Mouse (Mus musculus) ovary, postnatal 14 days (tissue): Measurements from ENCODE around the gene Apopt1.

ENCODE experiments used
- DNase-seq: peaks from one replicate; pipeline ENCODE4 v3.0.0; 2022; ENCODE audit warnings: low spot score

Gene Apopt1

GRCm38 (mm10) chr12:111680661-111681060 is 32.4 kb upstream of the Apopt1 start:
- DNase-seq = no peak

- no peak for DNase-seq
Observed at GRCm38 (mm10) chr12:111681305-111681704, 31.8 kb upstream of the Apopt1 start.

- no peak for DNase-seq
Observed at GRCm38 (mm10) chr12:111682003-111682402, 31.1 kb upstream of the Apopt1 start.

GRCm38 (mm10) chr12:111682806-111683205 is 30.3 kb upstream of the Apopt1 start:
- DNase-seq = no peak

GRCm38 (mm10) chr12:111686390-111686789 is 26.7 kb upstream of the Apopt1 start:
- DNase-seq = no peak

GRCm38 (mm10) chr12:111687350-111688068 is 25.6 kb upstream of the Apopt1 start:
- DNase-seq = peak; percentile 64

- DNase-seq = no peak
Observed at GRCm38 (mm10) chr12:111688069-111688428, 25.0 kb upstream of the Apopt1 start.

- no peak for DNase-seq
Observed at GRCm38 (mm10) chr12:111689426-111689825, 23.6 kb upstream of the Apopt1 start.

GRCm38 (mm10) chr12:111691346-111691872 is 21.7 kb upstream of the Apopt1 start:
- DNase-seq = no peak

- no peak for DNase-seq
Observed at GRCm38 (mm10) chr12:111692899-111693298, 20.2 kb upstream of the Apopt1 start.

- DNase-seq = no peak
Observed at GRCm38 (mm10) chr12:111693341-111694270, 19.5 kb upstream of the Apopt1 start.

- DNase-seq = no peak
Observed at GRCm38 (mm10) chr12:111694271-111694781, 18.7 kb upstream of the Apopt1 start.

GRCm38 (mm10) chr12:111694880-111695804 is 17.9 kb upstream of the Apopt1 start:
- DNase-seq = no peak

GRCm38 (mm10) chr12:111696239-111696638 is 16.8 kb upstream of the Apopt1 start:
- DNase-seq = peak; percentile 68

GRCm38 (mm10) chr12:111697708-111698107 is 15.4 kb upstream of the Apopt1 start:
- no peak for DNase-seq

- no peak for DNase-seq
Observed at GRCm38 (mm10) chr12:111698346-111698913, 14.6 kb upstream of the Apopt1 start.

- DNase-seq = no peak
Observed at GRCm38 (mm10) chr12:111699542-111699941, 13.5 kb upstream of the Apopt1 start.

- DNase-seq = no peak
Observed at GRCm38 (mm10) chr12:111700920-111701458, 12.1 kb upstream of the Apopt1 start.

- no peak for DNase-seq
Observed at GRCm38 (mm10) chr12:111703301-111703700, 9.8 kb upstream of the Apopt1 start.

- DNase-seq = peak; percentile 58
Observed at GRCm38 (mm10) chr12:111704609-111705008, 8.5 kb upstream of the Apopt1 start.
